Mouse (Mus musculus): ENCODE results near the gene Rbfox3.

DNA sequence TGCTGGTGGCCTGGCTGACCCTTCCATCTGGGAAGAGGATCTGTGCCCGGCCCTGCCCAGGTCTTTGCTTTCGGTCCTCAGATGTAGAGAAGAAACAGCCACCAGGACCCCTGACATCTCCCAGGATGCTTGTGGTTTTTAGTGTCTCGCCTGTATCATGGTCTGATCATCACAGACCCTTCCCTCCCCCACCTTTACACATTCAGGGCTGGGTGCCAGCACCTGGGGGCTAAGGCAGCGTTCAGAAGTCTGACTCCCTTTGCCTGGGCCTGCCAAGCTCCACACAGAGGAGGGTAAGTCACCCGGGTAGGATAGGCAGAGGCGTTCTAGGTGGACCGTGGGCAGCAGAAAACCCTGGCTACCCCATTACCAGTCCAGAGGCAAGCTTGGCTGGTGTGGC lies 403.1 kb downstream of the Rbfox3 start:
- TF ChIP-seq CTCF (IDR thresholded peaks at IDR 0.05; ENCODE audit: control insufficient read depth, insufficient read depth, low read length) (no peak), POLR2A (IDR thresholded peaks at IDR 0.05; ENCODE audit: borderline replicate concordance, control insufficient read depth, low read depth, low read length) (no peak)
